Mouse (Mus musculus) thymus, postnatal 10 days (tissue): ENCODE data around the gene Olfr50.

Source experiments
- DNase-seq, 2 experiments: peaks; one replicate each; pipeline ENCODE4 v3.0.0; 2021; ENCODE audit warnings: low spot score in 2 of 2

Olfr50 gene

DNA sequence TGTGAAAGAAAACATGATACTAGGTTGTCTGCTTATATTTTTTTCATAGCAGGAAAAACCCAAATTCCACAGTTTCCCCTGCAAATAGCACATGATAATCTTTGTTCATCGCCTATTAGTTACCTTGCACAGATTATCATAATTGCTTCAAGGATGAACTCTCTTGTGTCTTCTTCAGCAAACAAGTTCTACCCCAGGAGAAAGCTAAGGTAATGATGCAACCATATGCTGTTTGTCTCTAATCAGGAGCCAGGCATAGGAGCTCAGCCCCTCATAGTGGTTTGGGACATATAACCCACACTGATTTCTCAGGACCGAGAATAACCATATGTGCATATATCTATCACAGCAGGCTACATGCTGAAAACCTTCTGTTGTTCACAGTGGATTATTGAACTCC, at the start of gene Olfr50:
Gene Olfr50, plus strand, starts transcription at position 301 of the 400 bp plus-strand sequence.
- no peak for DNase-seq

DNA sequence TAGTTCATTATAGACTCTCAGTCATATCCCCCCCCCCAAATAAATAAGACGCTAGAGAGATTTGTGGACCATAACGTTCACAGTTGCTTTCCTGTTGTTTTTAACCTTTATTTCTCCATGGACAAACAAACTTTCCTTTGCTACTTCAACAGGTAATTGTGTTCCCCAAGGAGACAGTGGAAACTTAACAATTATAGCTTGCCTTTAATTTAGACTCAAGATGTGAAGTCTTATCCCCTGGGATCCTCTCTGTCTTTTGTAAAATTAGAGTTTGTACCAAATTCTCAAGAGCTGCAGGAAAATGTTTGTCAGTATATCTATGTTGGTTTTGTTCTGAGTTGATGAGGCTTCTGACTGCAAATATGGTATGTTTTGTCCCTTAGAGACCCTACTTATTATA, 6.4 kb upstream of the Olfr50 start, which contains the start of gene Olfr348:
Gene Olfr348, plus strand, starts transcription at position 301 of the 400 bp plus-strand sequence.
- DNase-seq: no peak

DNA sequence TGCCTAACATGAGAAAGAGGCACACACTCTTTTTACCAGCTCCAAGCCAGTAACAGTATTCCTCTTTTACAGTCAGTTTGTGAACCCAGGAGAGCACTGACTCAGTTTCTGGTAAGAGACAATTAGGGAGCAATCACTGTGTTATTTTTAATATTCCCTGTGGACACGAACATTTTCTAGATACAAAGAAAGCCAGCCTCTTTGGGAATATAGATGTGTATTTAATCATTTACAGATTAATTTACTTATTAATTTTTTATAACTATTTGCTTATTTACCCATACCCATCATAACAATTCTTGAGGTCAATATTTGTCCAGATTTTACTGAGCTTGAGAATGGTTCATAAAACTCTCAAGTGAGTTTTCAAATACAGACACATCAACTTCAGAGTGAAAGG, 26.6 kb downstream of the Olfr50 start, which contains the start of gene Olfr3:
Gene Olfr3, minus strand, starts transcription at position 101 of the 400 bp plus-strand sequence.
- no peak for DNase-seq

GRCm38 (mm10) chr2:36846010-36846409, 55.7 kb downstream of the Olfr50 start, which contains the start of gene Olfr350:
Gene Olfr350, plus strand, starts transcription at chr2:36846310.
- DNase-seq: no peak
